Mouse (Mus musculus) heart, adult 2 months (tissue): Measurements from ENCODE around the gene Agtrap. TPM values are rescaled to one million over a fixed set of nuclear protein-coding genes. Genes with fewer than 3 reads are reported as not detected.

Source experiments
- DNase-seq, 2 experiments: peaks; one replicate each; pipeline ENCODE4 v3.0.0; 2021
- H3K27ac ChIP-seq: fragments of 200-600 bp; 2 replicates; pipeline ENCODE4 v1.8.1; 2022
- H3K27me3 ChIP-seq: fragments of 200-500 bp; 2 replicates; pipeline ENCODE4 v1.6.1; 2012; ENCODE audit warnings: mild to moderate bottlenecking, low read length, inconsistent platforms, mixed read lengths; ENCODE audit not compliant: control insufficient read depth, insufficient read depth
- H3K36me3 ChIP-seq: fragments of 200-500 bp; 2 replicates; pipeline ENCODE4 v1.6.1; 2012; ENCODE audit warnings: low read length, inconsistent platforms; ENCODE audit not compliant: control insufficient read depth, insufficient read depth
- H3K4me1 ChIP-seq: fragments of 200-500 bp; 2 replicates; pipeline ENCODE4 v1.6.1; 2011; ENCODE audit warnings: low read length; ENCODE audit not compliant: control insufficient read depth, insufficient read depth
- H3K4me3 ChIP-seq: fragments of 200-600 bp; 2 replicates; pipeline ENCODE4 v1.8.1; 2022
- H3K79me2 ChIP-seq: fragments of 200-500 bp; replicated peaks from 2 replicates; pipeline ENCODE4 v1.6.1; 2012; ENCODE audit warnings: mild to moderate bottlenecking, inconsistent platforms, low read length, moderate library complexity, mixed read lengths; ENCODE audit not compliant: control insufficient read depth, insufficient read depth
- H3K9ac ChIP-seq: fragments of 200-500 bp; 2 replicates; pipeline ENCODE4 v1.6.1; 2012; ENCODE audit warnings: low read depth, mild to moderate bottlenecking, control low read depth, inconsistent platforms, low read length, mixed read lengths
- CTCF ChIP-seq: fragments of 200-600 bp; IDR thresholded peaks from 2 replicates; pipeline ENCODE4 v1.8.1; 2022; ENCODE audit warnings: antibody characterized with exemption, mild to moderate bottlenecking, moderate library complexity
- EP300 ChIP-seq: fragments of 200-500 bp; IDR thresholded peaks from 2 replicates; pipeline ENCODE4 v1.6.1; 2011; ENCODE audit warnings: low read depth, low read length, control low read depth; ENCODE audit not compliant: insufficient read depth
- POLR2A ChIP-seq: fragments of 200-500 bp; IDR thresholded peaks from 2 replicates; pipeline ENCODE4 v1.6.1; 2011; ENCODE audit warnings: mild to moderate bottlenecking, low read depth, low read length, control low read depth; ENCODE audit not compliant: insufficient read depth
- whole genome bisulfite sequencing: fragments of 180-500 bp; shearing (Covaris S2); methylation state at CpG from one replicate; pipeline ENCODE4 v1.1.7; 2018; 5-methylcytosine and 5-hydroxymethylcytosine counted together
- intact Hi-C: fragments of 180-260 bp; cut with DNase I; formaldehyde crosslinking; loops from one replicate; pipeline ENCODE4 v1.15.1; 2025
- polyA plus RNA-seq: library from polyadenylated mRNA; depleted of rRNA; stranded (reverse); fragments of >200 nt; gene quantifications from 2 replicates; pipeline ENCODE4 v1.2.3, GENCODE M21; 2012
- total RNA-seq, 2 experiments: library from RNA; stranded (reverse); gene quantifications; 2 replicates each; pipeline ENCODE4 v1.2.3; 2021

Gene Agtrap
- total and polyA plus RNA-seq, 3 experiments, result 38.3 to 47.1 (median 40.2) TPM

DNA sequence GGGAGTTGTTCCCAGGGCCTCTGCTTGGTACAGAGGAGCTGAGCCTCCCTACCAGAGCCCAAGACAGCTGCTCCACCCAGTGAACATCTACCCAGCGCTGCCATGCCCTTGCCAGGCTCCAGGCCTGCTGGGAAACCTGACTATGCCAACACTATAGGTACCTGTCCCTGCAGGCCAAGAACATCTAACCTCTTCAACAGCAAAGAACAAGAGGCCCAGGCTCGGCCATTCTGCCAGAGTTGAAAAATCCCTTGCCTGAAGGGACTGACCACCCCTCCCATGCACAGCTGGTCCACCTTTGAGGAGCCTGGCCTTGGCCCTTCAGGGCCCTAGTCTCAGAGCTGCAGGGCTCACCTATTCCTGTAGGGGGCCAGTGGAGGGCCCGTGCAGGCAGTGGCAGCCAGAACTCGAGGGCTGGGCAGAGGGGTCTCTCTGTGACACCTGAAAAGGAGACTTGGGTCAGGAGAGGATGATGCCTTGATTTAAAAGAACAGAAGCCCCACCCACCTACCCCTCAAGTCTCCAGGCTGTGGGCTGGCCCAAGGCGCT is 30.1 kb downstream of the Agtrap start:
- H3K9ac ChIP-seq, result no peak overlapping the region
- H3K27ac ChIP-seq, result peak overlapping the region; percentile 73
- 64% methylated on average over 5 of the region's 5 CpGs for WGBS
- DNase-seq, result no peak
- H3K27me3 ChIP-seq, result no peaks in the 10 kb centered on the region
- H3K36me3 ChIP-seq, result no peaks in the 10 kb centered on the region; the same call in 1 of the 2 replicates
- H3K79me2 ChIP-seq, result no peaks in the 10 kb centered on the region
- TF ChIP-seq CTCF (peak; percentile 37), POLR2A (no peak)
- peaks cover 7% of the 10 kb centered on the region for H3K4me1 ChIP-seq
- intact Hi-C loops, result no loop called here
- no peak overlapping the region for H3K4me3 ChIP-seq

DNA sequence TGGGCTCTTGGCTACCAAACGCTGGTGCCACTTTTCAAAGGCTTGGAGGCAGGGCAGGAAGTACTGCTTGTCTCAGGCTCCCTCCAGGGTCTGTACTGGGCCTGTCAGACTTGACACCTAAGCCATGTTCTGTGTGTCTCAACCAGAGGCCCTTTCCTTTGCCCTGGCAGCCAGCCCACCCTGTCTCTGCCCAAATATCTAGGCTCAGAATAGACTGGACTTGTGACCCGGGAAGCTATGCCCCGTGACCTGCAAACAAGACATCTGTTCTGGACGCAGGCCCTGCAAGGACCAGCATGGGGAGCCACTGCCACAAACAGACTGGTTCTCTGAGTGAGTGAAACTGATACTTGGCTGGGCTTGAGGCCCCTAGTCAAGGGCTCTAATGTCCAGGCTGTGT is 31.0 kb downstream of the Agtrap start:
- no peak overlapping the region for H3K9ac ChIP-seq
- DNase-seq, result peak; percentile 69 to 84
- H3K79me2 ChIP-seq, result no peaks in the 10 kb centered on the region
- H3K4me1 ChIP-seq, result peaks cover 7% of the 10 kb centered on the region
- WGBS, result 51% methylated on average over 4 of the region's 4 CpGs
- no peaks in the 10 kb centered on the region; the same call in 1 of the 2 replicates for H3K36me3 ChIP-seq
- intact Hi-C loops, result no loop called here
- TF ChIP-seq POLR2A (no peak), EP300 (peak; percentile 91), CTCF (0 out of 2 replicates have a peak, but pooled peaks have one; percentile 7)
- no peaks in the 10 kb centered on the region for H3K27me3 ChIP-seq
- H3K27ac ChIP-seq, result peak overlapping the region; percentile 73
- H3K4me3 ChIP-seq, result no peak overlapping the region

GRCm38 (mm10) chr4:148056246-148056645 is 31.6 kb downstream of the Agtrap start:
- Histone ChIP-seq H3K4me3 (no peak overlapping the region), H3K4me1 (peaks cover 7% of the 10 kb centered on the region), H3K9ac (peak overlapping the region; percentile 9; the same call in 1 of the 2 replicates), H3K27me3 (no peaks in the 10 kb centered on the region), H3K27ac (peak overlapping the region; percentile 73), H3K36me3 (no peaks in the 10 kb centered on the region; the same call in 1 of the 2 replicates), H3K79me2 (no peaks in the 10 kb centered on the region)
- intact Hi-C loops, result no loop called here
- 55% methylated on average over 7 of the region's 7 CpGs for WGBS
- no peak for TF ChIP-seq EP300
- TF ChIP-seq CTCF, result no peak
- no peak for TF ChIP-seq POLR2A
- peak in 1 of 2 experiments; percentile 25 for DNase-seq

GRCm38 (mm10) chr4:148054961-148055695 is 32.7 kb downstream of the Agtrap start:
- no peak overlapping the region for H3K9ac ChIP-seq
- no peaks in the 10 kb centered on the region; the same call in 1 of the 2 replicates for H3K36me3 ChIP-seq
- no peak overlapping the region for H3K27ac ChIP-seq
- H3K27me3 ChIP-seq, result no peaks in the 10 kb centered on the region
- H3K4me1 ChIP-seq, result peaks cover 3% of the 10 kb centered on the region
- no peak overlapping the region for H3K4me3 ChIP-seq
- DNase-seq, result no peak
- WGBS, result 90% methylated on average over 21 of the region's 21 CpGs
- H3K79me2 ChIP-seq, result no peaks in the 10 kb centered on the region
- TF ChIP-seq EP300 (no peak), POLR2A (no peak), CTCF (no peak)
- intact Hi-C loops, result no loop called here

GRCm38 (mm10) chr4:148053417-148053920 is 34.4 kb downstream of the Agtrap start:
- intact Hi-C loops, result no loop called here
- Histone ChIP-seq H3K27me3 (no peaks in the 10 kb centered on the region), H3K4me1 (peaks cover 2% of the 10 kb centered on the region; the same call in 1 of the 2 replicates), H3K4me3 (no peak overlapping the region), H3K9ac (no peak overlapping the region), H3K79me2 (no peaks in the 10 kb centered on the region), H3K27ac (no peak overlapping the region), H3K36me3 (no peaks in the 10 kb centered on the region; the same call in 1 of the 2 replicates)
- TF ChIP-seq CTCF (no peak), EP300 (no peak), POLR2A (no peak)
- 90% methylated on average over 12 of the region's 12 CpGs for WGBS
- DNase-seq, result no peak

GRCm38 (mm10) chr4:148052976-148053375 is 34.9 kb downstream of the Agtrap start:
- Histone ChIP-seq H3K27ac (no peak overlapping the region), H3K4me1 (peaks cover 2% of the 10 kb centered on the region; the same call in 1 of the 2 replicates), H3K36me3 (no peaks in the 10 kb centered on the region; the same call in 1 of the 2 replicates), H3K27me3 (no peaks in the 10 kb centered on the region), H3K79me2 (no peaks in the 10 kb centered on the region), H3K9ac (no peak overlapping the region), H3K4me3 (no peak overlapping the region)
- intact Hi-C loops, result no loop called here
- DNase-seq, result no peak
- TF ChIP-seq POLR2A, result no peak
- no peak for TF ChIP-seq CTCF
- no peak for TF ChIP-seq EP300
- WGBS, result 69% methylated on average over 2 of the region's 2 CpGs
